Mouse (Mus musculus) hindbrain, embryonic 10.5 days (tissue): ENCODE measurements around the gene Sorcs2. TPM values are rescaled to one million over a fixed set of nuclear protein-coding genes. Genes with fewer than 3 reads are reported as not detected.

Experiments
- DNase-seq: peaks from one replicate; pipeline ENCODE4 v3.0.0-alpha.2; 2017; ENCODE audit warnings: low spot score
- H3K27ac ChIP-seq: fragments of 300-500 bp; sonication (generic); 2 replicates; pipeline ENCODE4 v1.5.1; 2016; ENCODE audit warnings: mild to moderate bottlenecking, moderate library complexity
- H3K27me3 ChIP-seq: fragments of 300-500 bp; sonication (generic); 2 replicates; pipeline ENCODE4 v1.6.1; 2016; ENCODE audit warnings: mild to moderate bottlenecking; ENCODE audit not compliant: poor library complexity, insufficient read depth, severe bottlenecking
- H3K36me3 ChIP-seq: fragments of 300-500 bp; sonication (generic); 2 replicates; pipeline ENCODE4 v1.6.1; 2016; ENCODE audit warnings: mild to moderate bottlenecking, moderate library complexity
- H3K4me1 ChIP-seq: fragments of 300-500 bp; sonication (generic); replicated peaks from 2 replicates; pipeline ENCODE4 v1.6.1; 2016; ENCODE audit warnings: mild to moderate bottlenecking
- H3K4me3 ChIP-seq: fragments of 300-500 bp; sonication (generic); 2 replicates; pipeline ENCODE4 v1.5.1; 2016; ENCODE audit warnings: mild to moderate bottlenecking, moderate library complexity
- H3K9me3 ChIP-seq: fragments of 300-500 bp; sonication (generic); 2 replicates; pipeline ENCODE4 v1.6.1; 2016; ENCODE audit warnings: mild to moderate bottlenecking, moderate library complexity
- WGBS: fragments of 180-500 bp; shearing (Covaris S2); methylation state at CpG from one replicate; pipeline ENCODE4 v1.1.7; 2016; 5-methylcytosine and 5-hydroxymethylcytosine counted together
- polyA plus RNA-seq: library from polyadenylated mRNA; unstranded; fragments of >200 nt; fragmentation: Nextera tagmentation; extraction: Ambion mirVana; gene quantifications from 2 replicates; pipeline ENCODE4 v1.2.1, GENCODE M21; 2016

Sorcs2 gene
- polyA plus RNA-seq, 1 experiment from 2014 or later: 10.5 TPM

DNA sequence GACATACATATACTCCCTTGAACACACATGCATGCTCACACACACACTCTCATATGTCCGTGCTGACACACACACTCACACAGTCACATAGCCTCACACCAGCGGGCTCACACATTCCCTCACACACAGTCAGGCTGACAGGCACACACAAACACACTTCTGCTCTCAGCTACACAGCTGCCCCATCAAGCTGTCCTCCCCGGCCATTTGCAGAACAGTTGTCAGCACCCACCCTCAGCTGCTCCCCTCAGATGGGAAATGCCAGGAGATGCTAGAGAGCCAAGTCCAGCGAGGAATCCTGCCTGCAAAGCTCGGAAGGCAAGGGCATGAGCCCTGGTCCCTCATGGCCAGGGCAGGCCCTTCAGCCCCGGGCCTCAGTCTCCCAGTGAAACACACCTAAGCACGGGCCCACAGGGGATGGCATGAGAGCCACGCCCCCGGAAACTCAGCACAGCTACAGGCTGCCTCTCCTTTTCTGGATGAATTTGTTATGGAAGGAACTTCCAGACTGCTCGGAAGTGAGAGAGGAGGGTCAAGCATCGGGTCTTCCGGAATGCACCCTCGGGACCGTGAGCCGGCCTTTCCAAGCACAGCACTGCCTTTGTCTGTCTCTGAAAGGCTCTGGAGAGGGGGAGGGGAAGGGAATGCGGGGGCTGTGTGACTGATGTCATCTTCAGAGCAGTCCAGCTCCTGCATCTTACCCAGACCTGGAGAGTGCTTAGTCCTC is 84.4 kb downstream of the Sorcs2 start:
- peak; percentile 83 for DNase-seq
- WGBS: 22% methylated on average over 16 of the region's 16 CpGs
- Histone ChIP-seq H3K27ac (peak overlapping the region; percentile 87), H3K27me3 (peaks cover 6% of the 10 kb centered on the region; the same call in 1 of the 2 replicates), H3K9me3 (no peaks in the 10 kb centered on the region), H3K36me3 (no peaks in the 10 kb centered on the region), H3K4me1 (peaks cover 70% of the 10 kb centered on the region), H3K4me3 (peak overlapping the region; percentile 22)

DNA sequence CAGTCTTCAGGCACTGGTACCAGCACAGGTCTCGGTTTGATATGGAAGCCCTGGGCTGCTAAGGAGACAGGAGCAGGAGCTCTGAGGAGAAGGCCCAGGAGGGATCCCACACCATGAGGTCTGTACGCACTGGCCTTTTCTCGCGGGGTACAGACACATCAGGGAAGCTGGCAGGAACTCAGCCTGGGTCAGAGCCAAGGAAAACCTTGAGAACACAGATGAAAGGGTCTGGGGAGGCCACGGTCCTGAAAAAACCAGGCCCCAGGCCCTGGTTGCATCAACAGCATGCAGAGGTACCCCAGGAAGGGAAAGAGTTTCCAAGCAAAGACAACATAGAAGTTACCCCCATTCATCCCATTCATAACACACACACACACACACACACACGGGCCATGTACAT is 85.0 kb downstream of the Sorcs2 start:
- DNase-seq: no peak
- H3K9me3 ChIP-seq: no peaks in the 10 kb centered on the region
- H3K27me3 ChIP-seq: peaks cover 6% of the 10 kb centered on the region; the same call in 1 of the 2 replicates
- H3K27ac ChIP-seq: peak overlapping the region; percentile 87
- H3K4me3 ChIP-seq: no peak overlapping the region
- 72% methylated on average over 6 of the region's 6 CpGs for WGBS
- no peaks in the 10 kb centered on the region for H3K36me3 ChIP-seq
- peaks cover 66% of the 10 kb centered on the region for H3K4me1 ChIP-seq

DNA sequence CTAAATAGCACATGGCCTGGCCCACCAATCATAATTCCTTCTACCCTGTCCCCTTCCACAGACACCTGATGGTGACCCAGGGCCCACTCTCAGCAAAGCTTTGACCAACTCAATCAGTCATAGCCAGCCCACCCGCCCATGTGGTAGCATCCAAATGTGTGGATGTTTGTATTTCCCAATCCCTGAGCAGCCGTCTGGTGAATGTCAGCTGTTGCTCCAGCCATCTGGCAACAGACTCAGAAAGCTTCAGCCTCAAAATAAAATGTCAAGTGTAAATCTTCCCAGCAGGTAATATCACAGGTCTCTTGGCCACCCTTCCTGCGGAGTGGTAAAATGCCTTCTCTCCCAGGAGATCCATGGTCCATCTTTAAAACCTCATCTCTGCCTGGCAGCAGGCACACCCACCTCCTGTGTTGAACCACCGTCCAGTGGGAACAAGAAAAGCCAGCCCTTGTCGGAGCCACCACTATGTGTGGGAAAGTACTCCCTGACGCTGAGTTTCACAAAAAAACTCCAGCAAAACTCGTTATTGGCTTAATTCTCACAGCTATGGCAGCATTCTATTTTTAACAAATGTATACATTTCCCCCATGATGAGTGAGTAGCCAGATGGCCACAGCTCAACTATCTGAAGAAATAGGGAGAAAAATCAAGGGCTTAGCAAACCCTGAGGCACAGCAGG is 93.5 kb downstream of the Sorcs2 start:
- WGBS: 75% methylated on average over 7 of the region's 7 CpGs
- Histone ChIP-seq H3K27ac (no peak overlapping the region), H3K4me1 (peaks cover 28% of the 10 kb centered on the region), H3K9me3 (no peaks in the 10 kb centered on the region), H3K27me3 (no peaks in the 10 kb centered on the region), H3K36me3 (no peaks in the 10 kb centered on the region), H3K4me3 (no peak overlapping the region)
- no peak for DNase-seq

DNA sequence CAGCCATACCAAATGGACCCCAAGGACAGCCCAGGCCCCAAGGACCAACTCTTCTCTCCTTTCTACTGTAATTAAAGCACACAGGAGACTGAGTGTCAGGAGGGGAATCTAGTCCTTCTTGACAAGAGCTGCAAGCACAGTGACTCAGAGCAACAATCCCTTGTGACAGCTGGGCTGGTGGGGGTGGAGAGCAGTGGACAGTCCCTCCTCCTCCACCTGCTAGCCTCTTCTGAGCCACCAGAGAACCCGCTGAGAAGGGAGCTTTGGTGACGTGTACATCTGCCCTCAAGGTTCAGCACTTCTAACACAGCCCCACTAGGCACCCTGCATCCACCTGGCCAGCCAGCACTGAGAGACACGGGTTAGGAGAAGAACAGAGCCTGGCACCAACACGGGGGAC is 96.8 kb downstream of the Sorcs2 start:
- no peak for DNase-seq
- no peaks in the 10 kb centered on the region for H3K27me3 ChIP-seq
- WGBS: 62% methylated on average over 4 of the region's 4 CpGs
- no peak overlapping the region for H3K27ac ChIP-seq
- no peaks in the 10 kb centered on the region for H3K9me3 ChIP-seq
- no peaks in the 10 kb centered on the region for H3K36me3 ChIP-seq
- no peak overlapping the region for H3K4me3 ChIP-seq
- H3K4me1 ChIP-seq: peaks cover 24% of the 10 kb centered on the region

DNA sequence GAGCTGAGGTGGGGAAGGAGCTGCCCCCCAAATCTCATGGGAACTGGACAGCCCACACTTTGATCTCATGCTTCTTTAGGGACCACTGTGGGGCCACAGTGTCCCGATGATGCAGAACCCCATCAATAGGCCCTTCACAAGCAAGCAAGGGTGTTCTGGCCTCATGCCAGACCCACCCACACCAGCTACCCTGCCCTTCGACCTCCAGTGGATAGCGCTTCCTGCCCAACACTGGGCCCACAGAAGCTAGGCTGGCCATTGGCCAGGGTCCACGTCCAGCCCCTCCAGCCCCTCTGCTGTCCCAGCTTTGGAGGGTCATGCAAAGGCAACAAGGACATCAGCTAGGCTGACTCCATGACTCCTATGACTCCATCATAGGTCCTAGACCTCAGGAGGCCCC is 99.9 kb downstream of the Sorcs2 start:
- Histone ChIP-seq H3K36me3 (no peaks in the 10 kb centered on the region), H3K4me3 (no peak overlapping the region), H3K27me3 (no peaks in the 10 kb centered on the region), H3K4me1 (peaks cover 29% of the 10 kb centered on the region), H3K27ac (peak overlapping the region; percentile 6; the same call in 1 of the 2 replicates), H3K9me3 (no peaks in the 10 kb centered on the region)
- no peak for DNase-seq
- WGBS: 81% methylated on average over 4 of the region's 4 CpGs

DNA sequence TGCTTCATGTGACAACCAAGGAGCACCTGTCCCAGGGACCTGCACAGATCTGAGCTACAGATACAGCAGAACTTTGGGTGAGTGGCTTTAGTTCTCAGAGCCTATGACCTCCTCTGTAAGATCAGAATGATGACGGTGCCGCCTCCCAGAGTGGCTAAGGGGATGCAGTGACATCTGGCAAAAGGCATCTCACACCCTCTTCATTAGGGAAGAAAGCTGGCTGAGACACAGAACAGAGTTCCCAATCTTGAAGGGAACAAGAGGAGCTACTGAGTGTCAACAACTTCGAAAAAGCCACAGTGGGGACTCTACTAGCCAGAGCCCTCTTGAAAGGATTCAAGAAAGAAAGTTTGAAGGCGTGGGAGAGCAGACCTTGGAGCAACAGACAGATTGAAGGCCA is 100.7 kb downstream of the Sorcs2 start:
- no peak for DNase-seq
- H3K27me3 ChIP-seq: no peaks in the 10 kb centered on the region
- no peak overlapping the region for H3K4me3 ChIP-seq
- no peak overlapping the region; the same call in 1 of the 2 replicates for H3K27ac ChIP-seq
- H3K4me1 ChIP-seq: peaks cover 34% of the 10 kb centered on the region
- 75% methylated on average over 4 of the region's 4 CpGs for WGBS
- H3K36me3 ChIP-seq: no peaks in the 10 kb centered on the region
- no peaks in the 10 kb centered on the region for H3K9me3 ChIP-seq

DNA sequence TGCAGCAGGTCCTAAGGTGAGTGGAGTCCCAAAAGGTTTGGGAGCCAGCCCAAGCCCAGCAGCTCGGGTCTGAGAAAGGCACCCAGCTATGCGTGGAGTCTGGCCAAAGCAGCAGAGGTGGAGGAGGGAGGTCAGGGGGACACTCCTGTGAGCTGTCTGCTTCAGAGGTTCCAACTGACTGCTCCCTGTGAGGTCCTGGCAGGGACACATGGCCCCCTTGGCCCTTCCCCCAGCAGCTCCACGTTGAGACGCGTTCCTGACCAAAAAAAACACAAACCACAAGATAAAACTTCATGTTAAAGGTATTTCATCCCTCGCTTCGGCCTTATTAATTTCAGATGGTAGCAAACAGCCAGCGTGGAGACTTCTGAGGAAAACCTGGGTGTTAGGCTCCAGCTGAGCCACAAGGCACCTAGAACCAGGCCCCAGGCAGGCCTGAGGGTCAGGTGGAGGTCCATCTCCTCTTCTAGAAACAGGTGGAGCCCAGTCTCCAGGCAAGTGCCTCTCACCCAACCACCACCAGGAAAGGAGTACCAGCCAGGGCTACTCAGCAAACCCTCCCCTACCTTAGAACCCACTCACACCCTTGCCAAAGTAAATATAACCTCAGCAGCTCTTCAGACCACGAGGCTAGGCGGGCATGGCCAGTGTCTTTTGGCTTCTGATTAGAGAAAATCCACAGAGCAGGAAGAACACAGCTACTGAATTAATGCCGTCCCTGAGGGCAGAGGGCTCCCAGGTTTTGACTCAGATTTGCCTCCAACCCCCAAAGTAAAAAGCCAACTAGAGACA is 104.6 kb downstream of the Sorcs2 start:
- DNase-seq: no peak

DNA sequence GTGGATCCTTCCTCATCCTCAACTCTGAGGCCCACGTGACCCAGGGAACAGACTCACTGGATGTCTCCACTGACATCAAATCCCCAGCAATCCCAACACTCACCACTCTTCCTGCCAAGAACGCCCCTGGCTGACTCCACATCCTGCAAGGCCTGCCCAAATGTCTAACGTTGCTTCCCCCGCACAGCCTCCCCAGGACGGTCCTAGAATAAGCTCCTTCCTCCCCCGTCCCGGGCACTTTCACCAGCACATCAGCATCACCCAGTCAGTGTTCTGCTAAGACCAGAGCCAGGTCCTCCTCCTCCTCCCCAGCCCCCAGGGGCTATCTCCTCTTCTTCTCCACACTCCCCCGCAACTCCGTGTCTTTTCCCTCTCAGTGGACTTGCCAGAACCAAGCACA is 105.6 kb downstream of the Sorcs2 start:
- Histone ChIP-seq H3K27me3 (no peaks in the 10 kb centered on the region), H3K27ac (peak overlapping the region; percentile 23; the same call in 1 of the 2 replicates)
- WGBS: 83% methylated on average over 9 of the region's 9 CpGs

More for the DNA sequence above, 104.6 kb downstream of the Sorcs2 start:
- Histone ChIP-seq H3K27me3 (no peaks in the 10 kb centered on the region), H3K9me3 (no peaks in the 10 kb centered on the region), H3K4me1 (peaks cover 18% of the 10 kb centered on the region; the same call in 1 of the 2 replicates), H3K4me3 (no peak overlapping the region), H3K36me3 (no peaks in the 10 kb centered on the region), H3K27ac (0 out of 2 replicates have a peak overlapping the region, but pooled peaks have one; percentile 12)
- 69% methylated on average over 11 of the region's 11 CpGs for WGBS

DNA sequence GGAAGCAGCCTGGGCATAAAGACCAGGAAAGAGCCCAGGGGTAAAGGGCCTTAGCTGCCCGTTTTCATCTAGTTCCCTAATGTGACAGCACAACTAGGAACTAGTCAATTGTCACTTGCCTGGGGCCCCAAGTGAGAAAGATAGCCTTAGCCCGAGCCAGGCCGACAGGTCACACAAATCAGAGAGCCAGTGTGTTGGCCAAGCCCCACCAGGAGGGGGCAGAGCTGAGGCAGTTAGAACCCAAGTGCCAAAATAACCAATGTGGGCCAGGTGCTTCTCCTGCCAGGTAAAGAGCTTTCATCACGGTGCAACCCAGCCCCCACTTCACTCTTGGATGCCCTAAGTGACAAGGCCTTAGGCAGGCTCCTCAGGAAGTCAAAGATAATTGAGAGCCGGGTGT is 106.7 kb downstream of the Sorcs2 start:
- WGBS: 48% methylated on average over 5 of the region's 5 CpGs
- H3K4me1 ChIP-seq: peaks cover 10% of the 10 kb centered on the region; the same call in 1 of the 2 replicates
- H3K4me3 ChIP-seq: no peak overlapping the region

More for the DNA sequence above, 105.6 kb downstream of the Sorcs2 start:
- peaks cover 10% of the 10 kb centered on the region; the same call in 1 of the 2 replicates for H3K4me1 ChIP-seq
- H3K4me3 ChIP-seq: no peak overlapping the region
- H3K36me3 ChIP-seq: no peaks in the 10 kb centered on the region
- H3K9me3 ChIP-seq: no peaks in the 10 kb centered on the region
- no peak for DNase-seq

DNA sequence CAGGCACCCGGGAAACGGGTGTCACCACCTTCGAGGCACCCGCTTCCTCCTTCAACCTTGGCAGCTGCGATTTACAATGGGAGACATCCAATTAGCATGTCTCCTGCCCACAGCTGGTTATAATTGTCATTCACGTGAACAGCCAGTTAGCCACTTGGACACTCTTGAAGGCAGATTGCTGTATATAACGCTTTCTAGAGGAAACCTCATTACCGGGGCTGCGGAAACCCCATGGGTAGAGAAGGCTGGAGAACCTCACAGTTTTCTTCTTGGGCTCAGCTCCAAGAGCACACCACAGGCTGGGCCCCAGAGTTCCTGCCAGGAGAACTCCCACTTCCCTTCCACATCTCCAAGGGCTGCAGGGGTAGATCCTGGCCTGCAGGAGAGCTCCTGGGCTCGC is 112.5 kb downstream of the Sorcs2 start:
- Histone ChIP-seq H3K9me3 (no peaks in the 10 kb centered on the region), H3K27me3 (no peaks in the 10 kb centered on the region), H3K36me3 (no peaks in the 10 kb centered on the region), H3K4me3 (no peak overlapping the region), H3K4me1 (peaks cover 18% of the 10 kb centered on the region), H3K27ac (peak overlapping the region; percentile 50)
- WGBS: 77% methylated on average over 10 of the region's 10 CpGs
- DNase-seq: no peak

More for the DNA sequence above, 106.7 kb downstream of the Sorcs2 start:
- Histone ChIP-seq H3K9me3 (no peaks in the 10 kb centered on the region), H3K36me3 (no peaks in the 10 kb centered on the region), H3K27me3 (no peaks in the 10 kb centered on the region), H3K27ac (no peak overlapping the region)
- no peak for DNase-seq

DNA sequence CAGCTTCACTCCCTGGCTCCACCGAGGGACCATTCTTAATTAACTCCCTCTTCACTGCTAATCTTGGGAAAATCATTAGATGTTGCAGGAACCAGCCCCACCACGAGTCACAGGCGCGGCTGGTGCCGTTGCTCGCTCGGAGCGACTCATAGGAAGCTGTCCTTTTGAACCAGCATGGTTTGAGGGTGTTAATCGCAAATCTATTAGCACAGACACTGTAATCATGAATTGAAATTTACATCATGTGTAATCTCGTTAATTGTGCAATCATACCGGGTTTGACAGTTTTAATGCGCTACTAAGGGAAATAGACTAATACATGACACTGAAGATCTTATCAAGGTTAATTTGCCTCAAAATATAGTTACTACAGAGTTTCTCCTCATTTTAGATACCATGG is 118.0 kb downstream of the Sorcs2 start:
- WGBS: 90% methylated on average over 12 of the region's 12 CpGs
- no peak overlapping the region for H3K27ac ChIP-seq
- peaks cover 14% of the 10 kb centered on the region for H3K4me1 ChIP-seq
- H3K27me3 ChIP-seq: no peaks in the 10 kb centered on the region
- H3K36me3 ChIP-seq: no peaks in the 10 kb centered on the region
- no peaks in the 10 kb centered on the region for H3K9me3 ChIP-seq
- no peak overlapping the region for H3K4me3 ChIP-seq
- DNase-seq: no peak

DNA sequence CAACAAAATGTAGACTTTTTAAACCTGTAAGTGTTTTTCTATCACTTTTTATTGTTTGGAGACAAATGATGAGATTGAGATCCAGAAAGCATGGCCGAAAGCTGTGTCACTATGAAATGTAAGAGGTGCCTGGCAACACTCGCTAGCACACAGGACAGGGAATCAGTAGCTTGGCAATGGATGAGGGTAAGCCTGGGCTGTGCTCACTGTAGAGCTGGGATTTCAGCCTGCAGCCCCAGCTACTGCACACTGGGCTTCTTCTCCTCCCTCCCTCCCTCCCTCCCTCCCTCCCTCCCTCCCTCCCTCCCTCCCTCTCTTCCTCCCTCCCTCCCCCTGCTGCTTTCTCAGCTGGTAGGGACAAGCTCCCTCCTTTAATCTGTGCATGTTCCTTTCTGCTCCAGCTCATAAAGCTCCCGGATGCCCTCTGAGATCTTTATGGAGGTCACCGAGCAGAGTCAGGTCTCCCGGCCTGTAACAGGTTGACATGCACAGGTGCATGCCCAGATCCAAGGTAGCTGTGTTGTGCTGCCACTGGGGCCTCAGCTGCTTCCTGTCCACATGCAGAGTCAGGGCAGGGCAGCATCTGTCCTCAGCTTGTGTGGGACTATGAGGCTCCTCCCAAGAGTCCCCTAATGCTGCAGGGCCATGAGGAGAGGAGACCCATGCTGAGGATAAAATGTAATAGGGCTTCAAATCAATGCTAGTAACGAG is 123.1 kb downstream of the Sorcs2 start:
- no peak for DNase-seq
- no peaks in the 10 kb centered on the region for H3K36me3 ChIP-seq
- WGBS: 73% methylated on average over 6 of the region's 6 CpGs

More for the DNA sequence above, 123.1 kb downstream of the Sorcs2 start:
- Histone ChIP-seq H3K27ac (no peak overlapping the region), H3K4me3 (no peak overlapping the region), H3K4me1 (peaks cover 9% of the 10 kb centered on the region; the same call in 1 of the 2 replicates), H3K9me3 (no peaks in the 10 kb centered on the region), H3K27me3 (no peaks in the 10 kb centered on the region)
